Mouse (Mus musculus): ENCODE data around the gene Unc93b1. TPM values are rescaled to one million over a fixed set of nuclear protein-coding genes. Genes with fewer than 3 reads are reported as not detected.
A peak's percentile ranks its signal among the peaks of the same experiment; 100 is the strongest.

The Unc93b1 gene
- polyA plus RNA-seq, 1 experiment, result 174 TPM

GRCm38 (mm10) chr19:3922661-3923371 is 12.2 kb upstream of the Unc93b1 start:
- WGBS, result 66% methylated on average over 10 of the region's 10 CpGs
- no peaks in the 10 kb centered on the region for H3K27me3 ChIP-seq (ENCODE audit: control insufficient read depth, insufficient read depth, low read length)
- H3K4me1 ChIP-seq (replicated peaks; ENCODE audit: control insufficient read depth, insufficient read depth, low read length), result peaks cover 20% of the 10 kb centered on the region
- TF ChIP-seq CTCF (IDR thresholded peaks at IDR 0.05; ENCODE audit: borderline replicate concordance, control insufficient read depth, extremely low read depth, insufficient read depth, low read length, poor library complexity) (no peak), POLR2A (IDR thresholded peaks at IDR 0.05; ENCODE audit: control insufficient read depth, extremely low read depth, insufficient read depth, low read length, poor library complexity) (no peak)
- peak overlapping the region; percentile 22; the same call in 1 of the 2 replicates for H3K27ac ChIP-seq (ENCODE audit: control insufficient read depth, insufficient read depth, low read length)
- no peaks in the 10 kb centered on the region for H3K36me3 ChIP-seq (ENCODE audit: control insufficient read depth, insufficient read depth, low read length)
- DNase-seq, result no peak
- H3K4me3 ChIP-seq (ENCODE audit: control insufficient read depth, insufficient read depth, low read length), result no peak overlapping the region

- Histone ChIP-seq H3K4me3 (ENCODE audit: control insufficient read depth, insufficient read depth, low read length) (no peak overlapping the region), H3K4me1 (replicated peaks; ENCODE audit: control insufficient read depth, insufficient read depth, low read length) (peaks cover 20% of the 10 kb centered on the region), H3K27ac (ENCODE audit: control insufficient read depth, insufficient read depth, low read length) (peak overlapping the region; percentile 22; the same call in 1 of the 2 replicates), H3K36me3 (ENCODE audit: control insufficient read depth, insufficient read depth, low read length) (no peaks in the 10 kb centered on the region), H3K27me3 (ENCODE audit: control insufficient read depth, insufficient read depth, low read length) (no peaks in the 10 kb centered on the region)
- TF ChIP-seq POLR2A (IDR thresholded peaks at IDR 0.05; ENCODE audit: control insufficient read depth, extremely low read depth, insufficient read depth, low read length, poor library complexity), result no peak
- WGBS, result 39% methylated on average over 13 of the region's 13 CpGs
- DNase-seq, result no peak
Measured at GRCm38 (mm10) chr19:3923586-3923985, 11.4 kb upstream of the Unc93b1 start.

GRCm38 (mm10) chr19:3924190-3924589 is 10.8 kb upstream of the Unc93b1 start:
- WGBS, result 92% methylated on average over 8 of the region's 8 CpGs
- Histone ChIP-seq H3K4me3 (ENCODE audit: control insufficient read depth, insufficient read depth, low read length) (no peak overlapping the region), H3K27ac (ENCODE audit: control insufficient read depth, insufficient read depth, low read length) (no peak overlapping the region), H3K36me3 (ENCODE audit: control insufficient read depth, insufficient read depth, low read length) (no peaks in the 10 kb centered on the region), H3K27me3 (ENCODE audit: control insufficient read depth, insufficient read depth, low read length) (no peaks in the 10 kb centered on the region), H3K4me1 (replicated peaks; ENCODE audit: control insufficient read depth, insufficient read depth, low read length) (peaks cover 22% of the 10 kb centered on the region)
- DNase-seq, result no peak
- TF ChIP-seq POLR2A (IDR thresholded peaks at IDR 0.05; ENCODE audit: control insufficient read depth, extremely low read depth, insufficient read depth, low read length, poor library complexity), result no peak
- no peak for TF ChIP-seq CTCF (IDR thresholded peaks at IDR 0.05; ENCODE audit: borderline replicate concordance, control insufficient read depth, extremely low read depth, insufficient read depth, low read length, poor library complexity)

GRCm38 (mm10) chr19:3924868-3925267 is 10.1 kb upstream of the Unc93b1 start:
- H3K36me3 ChIP-seq (ENCODE audit: control insufficient read depth, insufficient read depth, low read length), result no peaks in the 10 kb centered on the region
- H3K27me3 ChIP-seq (ENCODE audit: control insufficient read depth, insufficient read depth, low read length), result no peaks in the 10 kb centered on the region
- TF ChIP-seq CTCF (IDR thresholded peaks at IDR 0.05; ENCODE audit: borderline replicate concordance, control insufficient read depth, extremely low read depth, insufficient read depth, low read length, poor library complexity), result no peak
- TF ChIP-seq POLR2A (IDR thresholded peaks at IDR 0.05; ENCODE audit: control insufficient read depth, extremely low read depth, insufficient read depth, low read length, poor library complexity), result no peak
- WGBS, result 96% methylated on average over 7 of the region's 7 CpGs
- H3K4me1 ChIP-seq (replicated peaks; ENCODE audit: control insufficient read depth, insufficient read depth, low read length), result peaks cover 28% of the 10 kb centered on the region
- no peak overlapping the region for H3K4me3 ChIP-seq (ENCODE audit: control insufficient read depth, insufficient read depth, low read length)
- no peak for DNase-seq
- H3K27ac ChIP-seq (ENCODE audit: control insufficient read depth, insufficient read depth, low read length), result no peak overlapping the region

GRCm38 (mm10) chr19:3925859-3926258 is 9.1 kb upstream of the Unc93b1 start:
- no peak overlapping the region for H3K27ac ChIP-seq (ENCODE audit: control insufficient read depth, insufficient read depth, low read length)
- no peaks in the 10 kb centered on the region for H3K27me3 ChIP-seq (ENCODE audit: control insufficient read depth, insufficient read depth, low read length)
- H3K4me1 ChIP-seq (replicated peaks; ENCODE audit: control insufficient read depth, insufficient read depth, low read length), result peaks cover 38% of the 10 kb centered on the region
- DNase-seq, result no peak
- no peaks in the 10 kb centered on the region for H3K36me3 ChIP-seq (ENCODE audit: control insufficient read depth, insufficient read depth, low read length)
- H3K4me3 ChIP-seq (ENCODE audit: control insufficient read depth, insufficient read depth, low read length), result no peak overlapping the region
- no peak for TF ChIP-seq POLR2A (IDR thresholded peaks at IDR 0.05; ENCODE audit: control insufficient read depth, extremely low read depth, insufficient read depth, low read length, poor library complexity)
- TF ChIP-seq CTCF (IDR thresholded peaks at IDR 0.05; ENCODE audit: borderline replicate concordance, control insufficient read depth, extremely low read depth, insufficient read depth, low read length, poor library complexity), result no peak
- WGBS, result 95% methylated on average over 6 of the region's 6 CpGs

GRCm38 (mm10) chr19:3926279-3926678 is 8.7 kb upstream of the Unc93b1 start:
- WGBS, result 80% methylated on average over 3 of the region's 3 CpGs
- Histone ChIP-seq H3K27me3 (ENCODE audit: control insufficient read depth, insufficient read depth, low read length) (no peaks in the 10 kb centered on the region), H3K36me3 (ENCODE audit: control insufficient read depth, insufficient read depth, low read length) (no peaks in the 10 kb centered on the region), H3K4me3 (ENCODE audit: control insufficient read depth, insufficient read depth, low read length) (no peak overlapping the region), H3K27ac (ENCODE audit: control insufficient read depth, insufficient read depth, low read length) (no peak overlapping the region), H3K4me1 (replicated peaks; ENCODE audit: control insufficient read depth, insufficient read depth, low read length) (peaks cover 43% of the 10 kb centered on the region)
- TF ChIP-seq POLR2A (IDR thresholded peaks at IDR 0.05; ENCODE audit: control insufficient read depth, extremely low read depth, insufficient read depth, low read length, poor library complexity) (no peak), CTCF (IDR thresholded peaks at IDR 0.05; ENCODE audit: borderline replicate concordance, control insufficient read depth, extremely low read depth, insufficient read depth, low read length, poor library complexity) (no peak)
- DNase-seq, result no peak

GRCm38 (mm10) chr19:3926685-3927084 is 8.3 kb upstream of the Unc93b1 start:
- 92% methylated on average over 6 of the region's 6 CpGs for WGBS
- H3K4me1 ChIP-seq (replicated peaks; ENCODE audit: control insufficient read depth, insufficient read depth, low read length), result peaks cover 46% of the 10 kb centered on the region
- no peak overlapping the region for H3K27ac ChIP-seq (ENCODE audit: control insufficient read depth, insufficient read depth, low read length)
- H3K27me3 ChIP-seq (ENCODE audit: control insufficient read depth, insufficient read depth, low read length), result no peaks in the 10 kb centered on the region
- H3K4me3 ChIP-seq (ENCODE audit: control insufficient read depth, insufficient read depth, low read length), result no peak overlapping the region
- no peak for TF ChIP-seq CTCF (IDR thresholded peaks at IDR 0.05; ENCODE audit: borderline replicate concordance, control insufficient read depth, extremely low read depth, insufficient read depth, low read length, poor library complexity)
- TF ChIP-seq POLR2A (IDR thresholded peaks at IDR 0.05; ENCODE audit: control insufficient read depth, extremely low read depth, insufficient read depth, low read length, poor library complexity), result no peak
- H3K36me3 ChIP-seq (ENCODE audit: control insufficient read depth, insufficient read depth, low read length), result no peaks in the 10 kb centered on the region
- DNase-seq, result no peak
